Mouse (Mus musculus) thymus, postnatal 10 days (tissue): ENCODE measurements around the gene Tmem211.
A peak's percentile ranks its signal among the peaks of the same experiment; 100 is the strongest.

Experiments used
- DNase-seq, 2 experiments: peaks; one replicate each; pipeline ENCODE4 v3.0.0; 2021; ENCODE audit warnings: low spot score in 2 of 2

Gene Tmem211

GRCm38 (mm10) chr5:113226632-113227102 is at the start of gene Tmem211:
Gene Tmem211 (plus strand): TSS chr5:113226909.
- DNase-seq: peak in 1 of 2 experiments; percentile 50

- no peak for DNase-seq
These were observed 47.3 kb upstream of the Tmem211 start for GRCm38 (mm10) chr5:113179451-113179842.

- peak in 1 of 2 experiments; percentile 68 for DNase-seq
These were observed 46.6 kb upstream of the Tmem211 start for GRCm38 (mm10) chr5:113179843-113180682.

GRCm38 (mm10) chr5:113180755-113181154 is 46.0 kb upstream of the Tmem211 start:
- DNase-seq: no peak

GRCm38 (mm10) chr5:113181441-113181840 is 45.3 kb upstream of the Tmem211 start:
- no peak for DNase-seq

GRCm38 (mm10) chr5:113190558-113190957 is 36.2 kb upstream of the Tmem211 start:
- no peak for DNase-seq

- no peak for DNase-seq
These were observed 34.8 kb upstream of the Tmem211 start for GRCm38 (mm10) chr5:113191901-113192300.

- DNase-seq: no peak
These were observed 32.9 kb upstream of the Tmem211 start for GRCm38 (mm10) chr5:113193762-113194161.

- no peak for DNase-seq
These were observed 31.3 kb upstream of the Tmem211 start for GRCm38 (mm10) chr5:113195451-113195850.

GRCm38 (mm10) chr5:113195907-113196306 is 30.8 kb upstream of the Tmem211 start:
- no peak for DNase-seq

GRCm38 (mm10) chr5:113196916-113197794 is 29.6 kb upstream of the Tmem211 start:
- no peak for DNase-seq

- DNase-seq: no peak
These were observed 27.5 kb upstream of the Tmem211 start for GRCm38 (mm10) chr5:113199126-113199771.

- no peak for DNase-seq
These were observed 27.0 kb upstream of the Tmem211 start for GRCm38 (mm10) chr5:113199772-113200134.

GRCm38 (mm10) chr5:113204193-113204592 is 22.5 kb upstream of the Tmem211 start:
- DNase-seq: no peak

- DNase-seq: no peak
These were observed 19.9 kb upstream of the Tmem211 start for GRCm38 (mm10) chr5:113206670-113207352.

- DNase-seq: no peak
These were observed 18.7 kb upstream of the Tmem211 start for GRCm38 (mm10) chr5:113208048-113208447.

GRCm38 (mm10) chr5:113208622-113209400 is 17.9 kb upstream of the Tmem211 start:
- no peak for DNase-seq

GRCm38 (mm10) chr5:113209401-113209750 is 17.3 kb upstream of the Tmem211 start:
- no peak for DNase-seq

GRCm38 (mm10) chr5:113209898-113210297 is 16.8 kb upstream of the Tmem211 start:
- DNase-seq: no peak

- DNase-seq: no peak
These were observed 16.4 kb upstream of the Tmem211 start for GRCm38 (mm10) chr5:113210314-113210713.
